Comparison of ENCODE assay signal across 8 mouse cellular contexts in genomic region chr12:105967806-105968205, GRCm38 (mm10). TPM values are rescaled to one million over a fixed set of nuclear protein-coding genes. Genes with fewer than 3 reads are reported as not detected.
DNase-seq lines count a peak whose midpoint lies in the region; ATAC-seq and TF ChIP-seq lines count a peak whose summit lies in the region.

No protein-coding gene starts in this region.

- 8% methylated on average over 18 of the region's 18 CpGs for WGBS in lung, embryonic 16.5 days
- 12% methylated on average over 18 of the region's 18 CpGs for WGBS in forebrain, embryonic 15.5 days
- 5% methylated on average over 18 of the region's 18 CpGs for WGBS in liver, embryonic 14.5 days (ENCODE audit: insufficient replicate concordance)
- WGBS in stomach, embryonic 14.5 days: 10% methylated on average over 18 of the region's 18 CpGs

- H3K4me1 ChIP-seq in lung, embryonic 16.5 days (replicated peaks; ENCODE audit: control insufficient read depth, insufficient read depth, low read length): no peaks in the 10 kb centered on the region; the same call in 1 of the 2 replicates
- peaks cover 32% of the 10 kb centered on the region for H3K4me1 ChIP-seq in forebrain, embryonic 15.5 days
- H3K4me1 ChIP-seq in liver, embryonic 14.5 days (replicated peaks; ENCODE audit: control insufficient read depth in 2 of 2, insufficient read depth in 2 of 2, low read length in 1 of 2): no peaks in the 10 kb centered on the region
- no peaks in the 10 kb centered on the region for H3K4me1 ChIP-seq in stomach, embryonic 14.5 days (ENCODE audit: control insufficient read depth, insufficient read depth, low read length)

- H3K4me2 ChIP-seq in lung, embryonic 16.5 days (ENCODE audit: low read depth, low read length): peak overlapping the region; percentile 38
- peak overlapping the region; percentile 15 for H3K4me2 ChIP-seq in forebrain, embryonic 15.5 days (replicated peaks)
- peak overlapping the region; percentile 36 for H3K4me2 ChIP-seq in liver, embryonic 14.5 days (ENCODE audit: low read depth)
- H3K4me2 ChIP-seq in stomach, embryonic 14.5 days (replicated peaks; ENCODE audit: low read depth, low read length): peak overlapping the region; percentile 30

- H3K9me3 ChIP-seq in lung, embryonic 16.5 days (ENCODE audit: control insufficient read depth, low read length): no peaks in the 10 kb centered on the region
- no peaks in the 10 kb centered on the region for H3K9me3 ChIP-seq in forebrain, embryonic 15.5 days
- H3K9me3 ChIP-seq in liver, embryonic 14.5 days (ENCODE audit: control insufficient read depth, low read length): no peaks in the 10 kb centered on the region
- no peaks in the 10 kb centered on the region; the same call in 1 of the 2 replicates for H3K9me3 ChIP-seq in stomach, embryonic 14.5 days (ENCODE audit: control insufficient read depth, low read depth, low read length)

- H3K27ac ChIP-seq in lung, embryonic 16.5 days (ENCODE audit: low read length): no peak overlapping the region
- 0 out of 2 replicates have a peak overlapping the region, but pooled peaks have one; percentile 6 for H3K27ac ChIP-seq in forebrain, embryonic 15.5 days (replicated peaks)
- no peak overlapping the region for H3K27ac ChIP-seq in liver, embryonic 14.5 days
- no peak overlapping the region for H3K27ac ChIP-seq in stomach, embryonic 14.5 days (ENCODE audit: low read length)

- H3K27me3 ChIP-seq in lung, embryonic 16.5 days (ENCODE audit: control insufficient read depth, insufficient read depth, low read depth, low read length): no peaks in the 10 kb centered on the region; the same call in 1 of the 2 replicates
- no peaks in the 10 kb centered on the region for H3K27me3 ChIP-seq in forebrain, embryonic 15.5 days
- peaks cover 23% of the 10 kb centered on the region for H3K27me3 ChIP-seq in liver, embryonic 14.5 days (ENCODE audit: control insufficient read depth, insufficient read depth, low read length)
- no peaks in the 10 kb centered on the region for H3K27me3 ChIP-seq in stomach, embryonic 14.5 days (ENCODE audit: control insufficient read depth, insufficient read depth, low read length)

- TF ChIP-seq EP300 in liver, embryonic 14.5 days (IDR thresholded peaks at IDR 0.05; ENCODE audit: low read depth): no peak

- no peak for TF ChIP-seq CTCF in liver, embryonic 14.5 days (IDR thresholded peaks at IDR 0.05; ENCODE audit: low read depth)

- peak overlapping the region; percentile 34 for H3K9ac ChIP-seq in lung, embryonic 16.5 days (ENCODE audit: low read length)
- no peak overlapping the region for H3K9ac ChIP-seq in forebrain, embryonic 15.5 days (replicated peaks)
- no peak overlapping the region for H3K9ac ChIP-seq in liver, embryonic 14.5 days (replicated peaks)
- H3K9ac ChIP-seq in stomach, embryonic 14.5 days (replicated peaks; ENCODE audit: low read depth, low read length): no peak overlapping the region

- no peaks in the 10 kb centered on the region for H3K36me3 ChIP-seq in lung, embryonic 16.5 days (ENCODE audit: control insufficient read depth, insufficient read depth, low read length)
- H3K36me3 ChIP-seq in forebrain, embryonic 15.5 days: no peaks in the 10 kb centered on the region
- no peaks in the 10 kb centered on the region for H3K36me3 ChIP-seq in liver, embryonic 14.5 days (replicated peaks; ENCODE audit: control insufficient read depth, insufficient read depth, low read depth)
- no peaks in the 10 kb centered on the region for H3K36me3 ChIP-seq in stomach, embryonic 14.5 days (ENCODE audit: control insufficient read depth, insufficient read depth, low read length)

- DNase-seq in lung, postnatal 14 days: no peak
- DNase-seq in liver, embryonic 14.5 days (ENCODE audit: low read depth in 3 of 3, low spot score in 3 of 3): no peak
- no peak for DNase-seq in cerebellum, postnatal 4 days (ENCODE audit: low spot score in 2 of 2)
- DNase-seq in left cerebral cortex, postnatal 14 days (ENCODE audit: low spot score in 2 of 2): no peak

- no peak overlapping the region; the same call in 1 of the 2 replicates for H3K4me3 ChIP-seq in lung, embryonic 16.5 days (ENCODE audit: low read length)
- no peak overlapping the region for H3K4me3 ChIP-seq in forebrain, embryonic 15.5 days
- H3K4me3 ChIP-seq in liver, embryonic 14.5 days (ENCODE audit: insufficient read depth in 1 of 2, low read depth in 2 of 2, low read length in 2 of 2): peak overlapping the region; percentile 18 to 35; a peak in 2 of 4 replicates
- H3K4me3 ChIP-seq in stomach, embryonic 14.5 days (ENCODE audit: low read depth, low read length): peak overlapping the region; percentile 12; the same call in 1 of the 2 replicates

- intact Hi-C loops in left cerebral cortex, postnatal 14 days (cut with DNase I): no loop called here

- no peak for ATAC-seq in lung, embryonic 16.5 days (ENCODE audit: low read depth)
- ATAC-seq in forebrain, embryonic 15.5 days (replicated peaks): no peak
- ATAC-seq in liver, embryonic 14.5 days (ENCODE audit: insufficient read depth): no peak
- ATAC-seq in stomach, embryonic 14.5 days (ENCODE audit: insufficient number of reproducible peaks, insufficient read depth, low FRiP score, low read depth): no peak
- ATAC-seq in megakaryocyte progenitor cell, adult 5-6 weeks (replicated peaks; ENCODE audit: poor library complexity): no peak

RNA-seq across cellular contexts. Expression of gene Vrk1, which starts 42.2 kb away (rescaled TPM):
- polyA plus RNA-seq in lung, embryonic 16.5 days (2015; fragmentation: Nextera tagmentation; extraction: Ambion mirVana): 67.7 and 71.6 TPM in 2 replicates
- 73.6 and 81.7 TPM in 2 replicates for polyA plus RNA-seq in forebrain, embryonic 15.5 days (2015; fragmentation: Nextera tagmentation; extraction: Ambion mirVana)
- 34.0 and 60.2 TPM in 2 replicates for polyA plus RNA-seq in liver, embryonic 14.5 days (2012; rRNA removed)
- polyA plus RNA-seq in liver, embryonic 14.5 days (2014; fragmentation: Nextera tagmentation; extraction: Ambion mirVana): 103 and 111 TPM in 2 replicates
- polyA plus RNA-seq in stomach, embryonic 14.5 days (2014; fragmentation: Nextera tagmentation; extraction: Ambion mirVana): 64.4 and 65.4 TPM in 2 replicates
- total RNA-seq in left cerebral cortex, postnatal 14 days (2021): 10 to 100 TPM; 12.4 to 14.9 TPM
- 128 and 137 TPM in 2 replicates for total RNA-seq in megakaryocyte progenitor cell, adult 5-6 weeks (2015)
- total RNA-seq in megakaryocyte progenitor cell, adult 5-6 weeks (2017): 182 and 198 TPM in 2 replicates

Comparison
In these comparisons a context has a peak if more than half of its experiments do, and no peak if none do; other contexts are left out.
1. H3K4me3 ChIP-seq: peak in liver, embryonic 14.5 days (2 of 2) and stomach, embryonic 14.5 days (single experiment); none in lung, embryonic 16.5 days (single experiment) and forebrain, embryonic 15.5 days (single experiment).
2. Peak in every context shown above with its lines, with median percentiles within 50 percentile points of each other: H3K4me2 ChIP-seq.